Mouse (Mus musculus) adrenal gland, adult 18-20 months (tissue): ENCODE data around the gene Hspbap1. TPM values are rescaled to one million over a fixed set of nuclear protein-coding genes. Genes with fewer than 3 reads are reported as not detected.

Source experiments
- DNase-seq, 2 experiments: peaks; one replicate each; pipeline ENCODE4 v3.0.0; 2021 to 2022; ENCODE audit warnings: low spot score in 2 of 2
- total RNA-seq, 2 experiments: library from RNA; stranded (reverse); gene quantifications; 1 replicate in 1 of 2; 2 replicates in 1 of 2; pipeline ENCODE4 v1.2.3; 2021

Gene Hspbap1
- total RNA-seq, 2 experiments from 2014 or later = 3.5 to 4.9 TPM

GRCm38 (mm10) chr16:35788330-35788729 lies 18.2 kb downstream of the Hspbap1 start:
- no peak for DNase-seq

DNA sequence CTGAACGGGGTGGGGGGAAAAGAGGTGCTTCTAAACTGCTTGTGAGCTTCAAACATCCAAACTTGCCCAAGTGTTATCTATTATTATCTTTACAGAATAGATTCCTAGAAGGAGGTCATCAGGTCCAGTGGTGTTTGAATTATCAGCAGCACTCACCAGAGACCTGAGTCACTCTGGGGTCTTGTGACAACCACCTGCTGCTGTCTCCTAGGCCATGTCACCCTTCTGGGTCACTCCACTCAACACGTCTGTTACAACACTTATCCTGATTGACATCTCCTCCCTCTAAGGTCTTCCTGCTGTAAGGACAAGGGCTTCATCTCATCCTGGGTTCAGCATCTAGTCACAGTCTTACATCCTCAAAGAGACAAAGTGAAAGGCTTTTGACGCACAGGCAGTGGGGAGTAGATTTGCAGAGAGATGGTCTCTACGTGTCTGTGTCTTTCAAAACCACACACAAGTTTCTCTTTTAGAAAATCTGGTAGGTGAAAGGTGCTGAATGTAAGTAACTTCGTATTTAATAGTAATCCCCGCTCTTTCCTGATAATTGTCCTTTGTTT lies 21.9 kb downstream of the Hspbap1 start:
- DNase-seq = no peak

DNA sequence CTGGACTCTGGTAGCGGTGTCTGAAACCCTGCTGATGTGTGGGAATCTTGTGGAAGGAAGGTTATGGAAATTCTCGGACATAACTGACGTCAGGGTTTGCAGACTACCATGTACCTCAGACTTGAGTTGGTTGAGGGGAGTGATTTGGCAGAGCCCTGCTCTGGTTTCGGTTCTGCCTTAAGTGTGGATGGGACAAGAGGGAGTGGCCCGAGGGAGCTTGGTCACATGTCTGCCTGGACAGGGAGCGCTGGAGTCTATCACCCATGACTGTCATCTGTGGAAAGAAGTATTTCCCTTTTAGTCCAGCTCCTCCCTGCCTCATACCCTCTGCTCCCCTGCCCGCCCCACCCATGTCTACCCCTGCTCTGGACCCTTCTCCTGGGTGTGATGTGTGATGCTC lies 32.0 kb downstream of the Hspbap1 start:
- no peak for DNase-seq

DNA sequence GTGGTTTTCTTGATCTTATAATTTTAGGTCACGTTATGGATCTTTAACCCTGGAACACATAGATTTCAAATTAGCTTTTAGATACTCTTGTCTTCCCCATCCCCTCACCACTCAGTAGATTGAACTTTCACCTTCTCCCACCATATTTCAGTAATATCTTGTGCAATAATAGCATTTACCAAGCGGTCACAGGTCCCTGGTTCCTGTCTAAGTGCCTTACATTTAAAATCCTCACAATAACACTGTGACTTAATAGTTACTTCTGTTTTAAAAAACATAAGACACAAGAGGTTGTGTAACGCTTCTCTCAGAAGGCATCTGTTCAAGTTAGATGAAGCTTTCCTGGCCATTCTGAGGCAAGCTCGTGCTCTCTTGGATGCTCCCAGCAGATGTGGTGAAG lies 33.5 kb downstream of the Hspbap1 start:
- no peak for DNase-seq

DNA sequence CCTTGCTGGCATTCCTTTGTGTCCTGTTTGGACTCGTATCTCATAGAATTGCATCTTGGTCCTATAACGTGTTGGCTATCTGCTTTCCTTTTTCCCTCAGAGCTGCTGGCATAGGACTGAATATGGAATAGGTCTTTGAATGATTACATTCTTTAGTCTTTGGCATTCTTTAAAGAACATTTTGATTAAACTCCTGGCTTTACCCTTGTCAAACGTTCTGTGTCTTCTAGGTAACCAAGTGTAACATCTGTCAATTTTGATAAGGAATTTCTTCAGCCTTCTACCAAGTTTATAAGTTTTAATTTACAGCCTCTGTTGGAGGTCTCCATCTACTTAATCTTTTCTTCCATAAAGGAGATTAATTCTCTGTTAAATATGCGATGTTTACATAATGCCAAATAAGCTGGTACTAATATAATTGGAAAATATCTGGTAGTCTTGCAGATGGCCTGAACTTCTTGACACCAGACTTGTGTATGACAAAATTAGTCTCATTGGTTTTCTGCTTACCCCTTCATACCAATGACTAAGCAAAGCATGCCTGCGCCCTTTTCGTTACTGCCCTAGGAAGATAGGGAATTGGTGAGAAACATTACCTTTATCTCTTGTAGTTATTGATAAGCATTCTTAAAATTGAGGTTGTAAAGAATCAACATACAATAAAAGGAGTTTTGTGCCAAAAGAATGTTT lies 36.9 kb downstream of the Hspbap1 start:
- no peak for DNase-seq

GRCm38 (mm10) chr16:35807663-35807992 lies 37.5 kb downstream of the Hspbap1 start:
- DNase-seq = no peak

- no peak for DNase-seq
Observed at GRCm38 (mm10) chr16:35808838-35809237, 38.7 kb downstream of the Hspbap1 start.

DNA sequence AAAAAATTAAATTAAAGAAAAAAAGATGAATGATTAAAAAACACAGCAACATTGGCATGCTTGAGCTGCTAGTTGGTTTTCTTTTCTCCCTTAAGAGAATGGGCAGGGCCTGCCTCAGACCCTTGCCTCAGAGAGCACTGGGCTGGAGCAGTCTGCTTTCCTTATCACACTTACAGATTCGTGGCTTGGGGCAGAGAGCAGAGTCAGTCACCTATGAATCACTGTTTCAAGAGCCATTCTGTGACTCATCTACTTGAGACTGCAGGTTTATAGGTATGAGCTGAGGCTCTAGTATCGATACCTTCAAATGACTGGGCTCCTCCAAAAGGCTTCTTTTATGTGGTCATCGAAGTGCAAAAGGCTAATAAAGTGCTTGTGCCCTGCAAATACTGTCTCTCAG lies 42.9 kb downstream of the Hspbap1 start:
- DNase-seq = no peak

DNA sequence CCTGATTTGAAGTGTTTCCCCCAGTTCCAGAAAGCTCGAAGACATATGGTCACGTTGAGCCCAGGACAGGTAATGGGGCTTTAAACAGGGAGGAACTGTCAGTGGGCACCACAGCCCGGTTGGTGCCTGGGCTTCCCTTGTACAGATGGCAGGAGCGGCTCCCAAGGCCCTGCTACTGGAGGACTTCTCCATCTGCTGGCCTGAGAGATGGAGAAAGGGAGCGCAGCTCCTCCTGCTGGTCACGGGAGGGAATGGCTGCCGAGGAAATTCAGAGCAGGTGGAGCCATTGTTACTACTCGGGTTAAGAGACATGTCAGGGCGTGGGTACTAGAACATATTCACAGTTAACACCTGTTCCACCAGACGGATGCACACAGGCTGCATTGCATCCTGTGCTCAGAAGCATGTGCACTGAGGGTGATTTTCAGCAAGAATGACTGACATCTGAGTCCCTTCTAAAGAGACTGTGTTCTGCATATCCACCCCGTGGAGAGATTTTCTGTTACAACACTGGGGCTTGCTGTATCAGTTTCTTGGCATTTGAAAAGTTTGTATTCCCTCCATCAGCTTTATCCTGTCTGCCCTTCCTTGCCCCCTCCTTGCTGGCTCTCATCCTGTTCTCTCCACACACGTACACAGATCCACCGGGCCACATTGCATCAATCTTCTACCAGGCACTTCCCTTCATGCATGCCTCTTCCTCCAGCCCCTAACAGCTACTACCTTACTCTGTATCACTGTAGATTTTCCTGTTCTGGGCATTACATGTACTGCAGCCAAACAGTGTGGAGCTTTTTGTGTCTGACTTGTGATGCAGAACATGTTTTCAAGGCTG lies 47.3 kb downstream of the Hspbap1 start:
- DNase-seq = peak; percentile 81 to 85

GRCm38 (mm10) chr16:35829999-35830398 lies 59.8 kb downstream of the Hspbap1 start:
- no peak for DNase-seq

GRCm38 (mm10) chr16:35832926-35833325 lies 62.8 kb downstream of the Hspbap1 start:
- DNase-seq = peak in 1 of 2 experiments; percentile 10

GRCm38 (mm10) chr16:35834653-35835052 lies 64.5 kb downstream of the Hspbap1 start:
- DNase-seq = no peak

DNA sequence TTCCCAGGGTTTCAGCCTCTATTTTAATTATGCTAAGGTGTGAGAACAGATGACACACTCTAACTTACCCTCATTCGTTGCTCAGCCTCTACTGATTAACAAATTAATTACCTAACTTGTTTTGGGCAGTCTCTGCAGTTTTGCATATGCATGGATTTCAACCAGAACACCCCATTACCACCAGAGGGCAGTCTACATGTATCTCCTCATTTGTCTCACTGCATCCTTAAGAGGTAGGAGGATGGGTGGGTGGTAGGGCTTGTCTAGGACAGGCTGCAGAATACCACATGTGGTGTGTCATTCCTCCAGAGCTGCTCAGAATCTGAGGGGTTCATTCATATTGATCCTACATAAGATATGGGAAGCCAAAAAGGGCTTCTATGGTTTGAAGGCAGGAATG lies 69.5 kb downstream of the Hspbap1 start:
- DNase-seq = peak in 1 of 2 experiments; percentile 31

DNA sequence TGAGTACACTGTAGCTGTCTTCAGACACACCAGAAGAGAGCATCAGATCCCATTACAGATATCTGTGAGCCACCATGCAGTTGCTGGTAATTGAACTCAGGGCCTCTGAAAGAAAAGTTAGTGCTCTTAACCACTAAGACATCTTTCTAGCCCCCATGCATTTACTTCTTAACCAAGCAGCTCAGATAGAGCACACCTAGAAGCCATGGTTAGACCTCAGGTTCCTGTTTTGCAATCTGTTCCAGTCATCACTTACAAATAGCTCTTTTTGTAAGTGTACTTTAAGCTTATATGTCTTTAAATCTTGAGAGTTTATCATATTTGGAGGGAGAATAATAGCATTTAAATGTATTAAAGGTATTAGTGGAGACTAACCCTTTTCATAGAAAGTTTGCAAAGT lies 77.0 kb downstream of the Hspbap1 start:
- no peak for DNase-seq

DNA sequence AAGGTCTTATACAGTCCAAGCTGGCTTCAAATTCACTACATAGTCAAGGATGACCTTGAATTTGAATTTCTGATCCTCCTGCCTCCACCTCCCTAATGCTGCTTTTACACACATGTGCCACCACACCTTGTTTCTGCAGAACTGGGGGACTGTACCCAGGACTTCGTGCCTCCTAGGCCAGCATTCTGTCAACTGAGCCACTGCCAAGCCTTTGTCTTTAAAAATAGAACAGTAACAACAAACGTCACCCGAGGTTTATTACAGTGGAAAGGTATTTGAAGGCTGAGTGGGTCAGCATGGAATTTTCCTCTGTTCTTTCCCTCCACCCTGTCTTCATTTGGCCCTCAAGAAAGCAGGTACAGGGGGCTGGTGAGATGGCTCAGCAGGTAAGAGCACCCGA lies 85.7 kb downstream of the Hspbap1 start:
- no peak for DNase-seq

- no peak for DNase-seq
Observed at GRCm38 (mm10) chr16:35856766-35857165, 86.6 kb downstream of the Hspbap1 start.

DNA sequence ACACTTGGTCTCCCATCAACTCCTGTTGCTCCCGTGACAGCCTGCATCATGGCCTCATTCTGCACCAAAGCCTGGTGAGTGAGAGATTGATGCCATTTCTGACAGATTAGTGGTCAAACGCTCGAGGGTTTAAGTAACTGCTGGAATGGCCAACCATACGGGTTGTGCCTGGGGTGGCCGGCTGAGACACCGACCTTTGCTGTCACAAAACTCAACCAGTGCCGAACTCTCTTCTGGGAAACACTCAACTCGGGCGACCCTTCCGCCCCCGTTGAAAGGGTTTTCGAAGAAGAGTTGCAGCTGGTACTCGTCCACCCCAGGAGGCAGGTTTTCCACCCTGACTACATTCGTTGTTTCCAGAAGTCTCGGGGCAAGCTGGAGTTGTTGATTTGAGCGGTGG lies 90.1 kb downstream of the Hspbap1 start:
- DNase-seq = no peak

DNA sequence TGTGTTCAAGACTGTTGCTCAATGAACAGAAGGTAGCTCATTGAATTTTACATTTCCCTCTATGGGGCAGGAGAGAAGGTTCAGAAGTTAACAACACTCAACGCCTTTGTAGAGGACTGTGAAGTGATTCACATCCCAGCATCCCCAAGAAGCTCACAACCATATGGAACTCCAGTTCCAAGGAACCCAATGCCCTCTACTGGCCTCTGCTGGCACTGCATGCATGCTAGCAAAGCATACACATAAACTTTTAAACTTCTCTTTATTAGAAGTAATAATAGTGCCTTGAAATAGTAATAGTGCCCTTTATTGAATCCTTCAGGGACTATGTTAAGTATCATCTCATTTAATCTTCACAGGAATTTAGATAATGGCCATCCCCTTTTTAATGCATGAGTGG lies 91.9 kb downstream of the Hspbap1 start:
- DNase-seq = no peak

DNA sequence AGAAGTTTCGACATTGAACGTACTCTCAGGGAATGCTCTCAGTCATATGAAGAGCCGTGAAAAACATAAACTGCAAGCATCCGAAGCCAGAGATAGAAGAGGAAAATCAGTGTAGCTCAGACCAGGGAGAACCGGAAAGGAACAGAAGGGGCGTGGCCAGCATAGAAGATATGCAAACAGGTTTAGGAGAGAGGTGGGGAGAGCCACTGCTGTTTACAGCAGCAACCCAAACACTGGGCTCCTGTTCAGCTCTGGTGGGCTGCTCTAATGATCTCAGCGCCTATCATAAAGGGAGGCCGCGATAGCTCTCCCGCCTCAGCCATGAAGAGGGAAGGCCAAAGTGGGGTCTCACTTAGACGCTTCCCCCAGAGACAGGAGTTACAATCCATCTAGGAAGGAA lies 97.6 kb downstream of the Hspbap1 start:
- no peak for DNase-seq

DNA sequence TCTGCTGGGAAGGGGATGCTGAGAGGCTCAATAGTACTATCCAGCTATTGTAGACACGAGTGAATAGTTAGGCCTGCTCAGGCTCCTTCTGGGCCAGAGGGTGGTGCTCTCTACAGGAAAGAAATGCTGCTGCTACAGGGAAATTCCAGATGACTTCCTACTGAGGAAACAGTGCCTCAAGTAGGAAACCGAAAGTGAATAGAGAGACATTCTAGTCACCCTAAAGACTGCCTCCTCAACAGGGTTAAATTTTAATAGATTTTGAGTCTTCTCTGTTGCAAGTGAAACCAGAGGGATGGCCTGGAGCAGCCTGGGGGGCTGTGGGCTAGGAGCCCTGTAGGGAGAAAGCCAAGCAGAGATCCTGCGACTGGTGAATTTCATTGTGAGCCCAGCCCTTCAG lies 99.0 kb downstream of the Hspbap1 start:
- no peak for DNase-seq

- DNase-seq = no peak
Observed at GRCm38 (mm10) chr16:35869656-35870055, 99.5 kb downstream of the Hspbap1 start.

DNA sequence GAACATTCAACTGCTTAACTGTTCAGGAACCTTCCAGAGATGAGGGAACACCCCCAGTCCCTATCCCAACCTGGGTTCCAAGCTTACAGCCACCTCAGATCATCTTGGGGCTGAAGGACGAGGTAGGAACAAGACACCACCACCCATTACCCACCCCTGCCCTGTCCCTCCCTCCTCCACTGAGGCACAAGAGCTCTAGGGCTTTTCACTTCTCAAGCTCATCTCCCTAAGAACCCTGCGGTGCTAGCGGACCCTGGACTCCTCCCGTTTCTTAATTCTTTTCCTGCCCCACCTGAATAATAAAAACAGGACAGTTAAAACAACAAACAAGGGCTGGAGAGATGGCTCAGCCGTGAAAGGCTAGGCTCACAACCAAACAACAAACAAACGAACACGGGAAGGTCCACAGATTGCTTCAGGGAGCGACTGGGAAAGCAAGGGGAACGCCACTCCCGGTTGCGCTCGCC lies 100.4 kb downstream of the Hspbap1 start:
- DNase-seq = no peak
